Mouse (Mus musculus): ENCODE measurements at regions not wholly inside any gene's neighbourhood (a gene's known extent, or its start where the extent isn't known, plus 50 kb on each side); places are given as distances from the start of the nearest gene placed in this dataset.

DNA sequence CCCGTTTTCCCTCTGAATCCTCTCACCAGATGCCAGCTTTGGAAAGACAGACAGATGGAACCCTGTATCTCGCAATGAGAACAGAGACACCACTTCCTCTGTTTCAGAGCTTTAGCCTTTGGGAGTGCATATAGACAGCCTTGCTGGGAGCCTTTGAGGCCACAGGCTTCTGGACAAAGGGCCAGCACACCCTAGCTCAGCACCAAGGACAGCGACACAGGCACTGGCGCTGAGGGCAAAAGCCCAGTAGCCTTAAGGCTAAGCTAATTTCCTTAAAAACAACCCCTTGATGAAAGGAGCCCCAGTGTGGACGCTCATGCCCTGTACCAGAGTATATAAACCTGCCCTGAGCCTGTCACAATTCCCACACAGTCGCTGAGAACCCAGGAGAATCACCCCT is 278.1 kb downstream of the Gm7361 start:
- TF ChIP-seq CTCF (IDR thresholded peaks at IDR 0.05; ENCODE audit: low read depth) (no peak), EP300 (optimal IDR thresholded peaks at IDR 0.05) (no peak)

Data from stomach, postnatal 0 days (tissue).